Mouse (Mus musculus) adrenal gland, adult 2 months (tissue): Measurements from ENCODE around the gene Ttc23l. TPM values are rescaled to one million over a fixed set of nuclear protein-coding genes. Genes with fewer than 3 reads are reported as not detected.
"Not testable (repeated sequence)": the region's sequence is repeated elsewhere in the genome, so short reads cannot be mapped to it uniquely, and the experiment has no call there.

Experiments used
- DNase-seq: peaks from one replicate; pipeline ENCODE4 v3.0.0; 2021
- polyA plus RNA-seq: library from polyadenylated mRNA; depleted of rRNA; stranded (reverse); fragments of >200 nt; gene quantifications from 2 replicates; pipeline ENCODE4 v1.2.3, GENCODE M21; 2012
- total RNA-seq, 2 experiments: library from RNA; stranded (reverse); gene quantifications; 2 replicates each; pipeline ENCODE4 v1.2.3; 2021

Gene Ttc23l
- total and polyA plus RNA-seq, 3 experiments, result not detected

DNA sequence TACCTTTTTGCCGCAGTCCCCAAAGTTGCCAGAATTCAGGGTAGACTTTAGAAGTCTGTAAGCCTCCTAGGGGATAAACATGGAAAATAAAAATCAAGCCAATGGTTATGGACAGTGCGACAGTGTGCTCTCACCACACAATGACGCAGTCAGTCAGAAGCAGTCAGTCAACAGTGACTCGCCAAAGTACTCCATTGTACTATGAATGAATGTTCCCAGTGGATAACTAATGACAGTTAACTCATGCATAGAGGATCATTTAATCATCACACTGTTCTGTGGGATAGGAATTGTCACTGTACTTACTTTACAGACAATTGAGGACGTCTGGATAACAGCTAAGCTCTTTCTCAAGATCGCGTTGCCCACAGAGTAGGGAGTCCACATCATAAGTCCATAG, 43.3 kb downstream of the Ttc23l start:
- DNase-seq, result no peak

DNA sequence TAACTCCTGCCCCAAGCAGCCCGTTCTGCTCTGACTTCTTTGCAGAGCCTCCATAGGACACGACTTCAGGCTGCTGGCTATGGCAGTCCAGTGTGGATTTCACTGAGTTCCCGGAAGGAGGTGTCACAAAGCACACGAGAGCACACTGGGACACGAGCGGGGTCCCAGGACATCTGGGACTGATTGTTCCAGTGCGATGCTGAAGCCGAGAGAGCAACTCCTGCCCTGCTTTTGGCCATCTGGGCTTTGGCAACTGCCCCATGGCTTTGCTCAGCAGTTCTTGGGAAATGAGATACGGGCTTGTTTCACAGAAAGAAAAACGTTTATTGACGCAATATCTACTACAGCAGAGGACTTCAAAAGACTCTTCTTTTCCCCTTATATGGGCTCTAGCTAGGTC, 52.4 kb downstream of the Ttc23l start:
- DNase-seq, result peak; percentile 34

DNA sequence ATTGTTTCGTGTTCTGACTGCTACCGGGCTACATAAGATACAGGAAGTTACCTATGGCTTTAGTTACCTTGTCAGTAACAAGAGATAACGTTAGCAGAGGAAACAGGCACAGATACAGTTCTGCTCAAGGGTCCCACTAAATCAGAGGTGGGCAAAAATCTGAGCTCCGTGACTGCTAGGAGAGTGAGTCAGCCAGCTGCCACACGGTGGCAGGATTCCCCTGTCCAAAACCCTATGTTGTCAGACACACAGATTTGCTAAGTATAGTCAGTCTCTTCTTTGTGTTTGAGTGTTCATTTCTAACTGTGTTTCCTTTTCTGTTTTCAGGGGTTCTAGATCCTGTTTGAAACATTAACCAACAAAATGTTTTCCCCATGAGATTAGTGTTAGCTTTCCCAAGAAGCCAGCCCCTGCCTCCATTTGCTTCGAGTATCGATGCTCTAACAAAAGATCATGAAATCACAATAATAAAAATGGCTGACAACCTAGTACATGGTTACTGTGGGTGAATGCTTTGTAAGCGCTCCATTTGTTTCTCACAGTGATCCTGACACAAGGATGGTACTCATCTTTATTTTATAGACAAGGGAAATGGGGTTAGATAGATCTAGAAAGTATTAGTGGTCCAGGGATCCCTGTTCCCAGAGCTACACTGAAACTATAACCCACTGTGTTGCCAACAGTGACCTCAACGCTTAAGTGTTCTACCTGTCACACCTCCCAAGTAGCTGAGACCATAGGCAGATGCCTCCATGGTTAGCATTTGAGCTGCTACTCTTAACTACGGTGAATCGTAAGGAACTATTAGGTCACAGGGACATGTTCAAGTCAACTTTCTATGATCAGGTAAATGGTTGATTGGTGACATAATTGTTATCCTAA, 57.4 kb downstream of the Ttc23l start:
- DNase-seq, result peak; percentile 44

DNA sequence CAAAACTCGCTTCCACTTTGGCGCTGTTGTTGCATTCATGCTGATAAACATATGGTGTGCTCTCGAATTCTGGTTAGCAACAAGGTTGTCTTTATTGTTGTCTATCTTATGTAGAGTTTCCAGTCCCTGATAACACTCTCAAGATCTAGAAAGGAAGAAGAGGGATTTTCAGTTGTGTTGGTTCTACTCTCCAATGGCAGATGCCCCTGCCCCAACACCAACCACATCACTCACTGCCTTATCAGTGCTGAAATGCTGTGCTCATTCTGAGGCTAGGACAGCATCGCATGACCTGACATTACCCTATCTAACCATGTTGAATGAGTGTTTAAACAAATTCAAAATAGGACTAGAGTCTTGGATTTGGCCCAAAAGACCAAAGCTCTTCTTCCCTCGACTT, 58.4 kb downstream of the Ttc23l start:
- DNase-seq, result no peak

DNA sequence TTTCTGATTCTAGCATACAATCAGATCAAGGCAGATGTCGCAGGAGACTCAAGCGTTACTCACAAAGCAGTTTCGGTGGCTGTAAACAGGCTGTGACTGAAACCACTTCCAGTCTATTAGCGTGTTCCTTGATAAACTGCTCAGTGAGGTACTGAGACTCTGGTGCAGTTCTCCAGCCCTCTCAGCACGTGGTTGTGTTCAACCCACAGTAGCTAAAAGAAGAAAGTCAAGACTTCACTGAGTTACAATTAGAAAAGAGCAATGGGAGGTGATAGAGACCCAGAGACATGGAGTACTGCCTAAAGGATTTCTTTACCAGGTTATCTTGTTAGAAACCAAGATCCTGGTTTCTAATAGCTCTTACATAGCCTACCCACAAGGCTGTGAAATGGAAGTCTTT, 58.9 kb downstream of the Ttc23l start:
- no peak for DNase-seq

DNA sequence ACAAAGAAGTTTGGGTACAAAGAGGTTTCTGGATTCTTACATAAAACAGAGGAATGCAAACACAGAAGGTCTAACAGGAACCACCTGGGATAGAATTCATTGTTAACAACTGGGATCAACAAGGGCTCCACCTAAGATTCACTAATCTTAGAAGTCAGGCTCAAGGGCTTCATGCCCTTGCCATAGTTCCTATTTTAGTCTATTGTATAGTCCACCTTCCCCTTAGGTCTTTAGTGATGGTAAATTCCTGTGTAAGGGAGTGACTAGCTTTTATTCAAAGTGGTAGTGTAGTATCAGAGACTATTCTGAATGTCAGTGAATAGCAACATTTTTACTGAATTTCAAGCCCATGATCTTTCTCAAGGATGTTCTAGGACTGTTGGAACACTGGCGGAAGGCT, 61.8 kb downstream of the Ttc23l start:
- DNase-seq, result not testable (repeated sequence)

DNA sequence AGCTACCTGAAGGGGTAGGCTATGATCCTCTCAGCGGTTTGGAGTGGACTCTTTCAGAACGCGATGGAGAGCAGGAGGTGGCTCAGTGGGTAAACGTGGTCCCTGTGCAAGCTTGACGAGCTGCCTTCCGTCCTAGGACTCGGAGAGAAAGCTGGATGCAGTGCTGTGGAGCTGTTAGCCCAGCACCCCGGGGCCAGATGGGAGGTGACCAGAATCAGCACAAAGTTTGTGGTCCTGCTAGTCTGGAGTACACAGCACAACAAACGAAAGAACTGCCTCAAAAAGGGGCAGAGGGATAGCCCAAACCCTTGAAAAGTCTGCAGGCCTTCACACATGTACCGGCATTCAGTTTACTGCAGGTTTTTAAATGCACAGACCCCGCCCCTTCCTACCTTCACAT, 62.5 kb downstream of the Ttc23l start:
- no peak for DNase-seq

DNA sequence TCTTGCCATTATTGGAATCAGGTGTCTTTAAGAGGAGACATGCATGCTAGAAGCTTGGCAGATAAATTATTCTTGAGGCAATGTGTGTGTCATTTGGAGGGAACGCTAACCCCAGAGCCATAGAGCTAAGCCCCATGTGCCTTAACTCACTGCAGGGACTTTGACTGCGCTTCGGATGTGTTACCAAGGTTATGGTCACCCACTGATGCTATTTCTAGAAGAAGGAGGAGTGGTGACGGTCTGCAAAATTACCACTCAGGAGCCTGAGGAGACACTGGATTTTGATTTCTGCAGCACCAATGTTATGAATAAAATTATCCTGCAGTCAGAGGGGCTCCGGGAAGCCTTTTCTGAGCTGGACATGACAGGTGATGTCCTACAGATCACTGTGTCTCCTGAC, 68.4 kb downstream of the Ttc23l start:
- DNase-seq, result no peak

DNA sequence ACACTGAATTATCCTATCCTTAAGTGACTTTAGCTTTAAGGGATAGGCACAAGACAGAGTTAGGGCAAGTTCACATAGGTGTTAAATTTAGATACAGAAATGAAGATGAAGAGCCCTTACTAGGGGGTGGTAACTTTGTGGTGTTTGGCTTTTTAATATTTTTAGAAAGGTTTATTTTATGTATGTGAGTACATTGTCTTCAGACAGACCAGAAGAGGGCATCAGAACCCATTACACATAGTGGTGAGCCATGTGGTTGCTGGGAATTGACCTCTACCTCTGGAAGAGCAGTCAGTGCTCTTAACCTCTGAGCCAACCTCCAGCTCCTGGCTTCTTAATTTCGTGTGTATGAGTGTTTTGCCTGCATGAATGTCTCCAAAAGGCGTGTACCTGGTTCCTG, 71.2 kb downstream of the Ttc23l start:
- DNase-seq, result no peak

DNA sequence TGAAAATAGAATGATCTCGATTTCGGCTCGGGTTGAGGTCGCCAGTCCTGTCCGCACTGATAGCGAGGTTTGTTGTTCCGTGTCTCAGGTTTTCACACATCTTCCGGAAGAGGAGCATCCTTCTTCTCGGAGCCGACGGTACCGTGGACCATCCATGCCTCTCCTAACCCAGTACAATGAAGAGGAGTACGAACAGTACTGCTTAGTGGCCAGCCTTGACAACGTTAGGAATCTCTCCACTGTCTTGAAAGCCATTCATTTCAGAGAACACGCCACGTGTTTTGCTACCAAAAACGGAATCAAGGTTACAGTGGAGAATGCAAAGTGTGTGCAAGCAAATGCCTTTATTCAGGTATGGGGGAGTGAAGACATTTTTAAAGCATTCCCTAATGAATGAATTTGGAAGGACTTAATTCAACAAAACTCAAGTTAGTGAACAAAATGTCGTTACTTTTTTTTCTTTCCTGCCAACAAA, 72.1 kb downstream of the Ttc23l start:
- no peak for DNase-seq

DNA sequence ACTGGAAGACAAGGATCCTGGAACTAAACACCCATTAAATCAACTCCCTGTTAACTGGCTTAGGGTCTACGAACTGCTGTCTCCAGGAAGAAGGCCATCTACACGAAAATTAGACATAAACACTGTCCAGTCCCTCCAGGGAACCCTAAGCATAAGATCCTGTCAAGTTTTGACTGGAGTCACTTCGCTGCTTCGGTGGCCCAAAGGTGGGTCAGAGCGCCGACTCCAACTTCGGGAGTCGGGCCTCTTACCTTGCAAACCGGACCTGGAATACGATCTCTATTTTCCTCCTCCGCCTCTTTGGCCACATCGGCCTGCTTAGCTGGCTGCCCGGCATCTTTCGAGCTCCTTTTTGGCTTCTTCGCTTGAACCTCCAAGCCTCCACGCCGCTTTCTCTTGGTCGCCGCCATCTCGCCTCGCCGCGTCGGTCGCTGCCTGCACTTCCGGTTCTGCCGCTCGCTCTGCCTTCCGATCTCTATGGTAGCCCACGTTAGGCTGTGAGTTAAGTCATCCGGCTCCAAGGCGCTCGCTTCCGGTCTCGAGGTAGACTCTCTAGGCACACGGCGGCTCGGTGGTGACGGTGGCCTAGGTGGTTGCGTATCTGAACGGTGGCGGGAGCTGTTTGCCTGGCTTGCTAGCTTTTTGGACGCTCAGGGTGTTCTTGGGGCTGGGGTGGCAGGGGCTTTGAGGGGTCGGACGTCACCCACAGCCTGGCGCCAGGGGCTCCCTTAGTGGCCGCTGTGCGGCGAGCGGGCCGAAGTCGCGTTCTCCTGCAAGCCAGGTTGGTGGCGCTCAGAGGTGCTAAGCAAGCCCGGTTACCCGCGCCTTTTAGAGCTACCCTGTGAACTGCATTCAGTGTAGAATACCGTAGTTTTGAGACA, 72.7 kb downstream of the Ttc23l start, which contains the start of the genes Brix1 and Rad1:
Gene Brix1, minus strand, starts transcription at position 464 of the 881 bp plus-strand sequence.
Gene Rad1, plus strand, starts transcription at position 535 of the 881 bp plus-strand sequence.
- peak; percentile 95 for DNase-seq

DNA sequence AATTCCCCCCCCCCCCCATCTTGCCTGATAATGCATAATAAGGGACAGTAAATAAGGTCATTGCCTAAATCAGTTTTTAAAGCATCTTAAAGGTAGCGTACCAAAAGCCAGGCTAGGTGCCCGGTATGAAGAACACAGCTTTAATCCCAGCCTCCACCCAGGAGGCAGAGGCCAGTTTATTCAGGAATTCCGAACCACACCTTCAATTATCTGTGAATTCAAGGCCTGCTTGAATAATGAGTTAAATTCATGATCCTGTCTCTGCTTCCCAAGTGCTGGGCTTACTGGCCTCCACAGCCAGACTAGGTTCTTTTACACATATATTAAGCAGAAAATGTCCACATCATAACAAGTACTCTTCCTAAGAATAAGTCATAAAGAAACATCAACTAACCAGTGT, 87.5 kb downstream of the Ttc23l start:
- no peak for DNase-seq

DNA sequence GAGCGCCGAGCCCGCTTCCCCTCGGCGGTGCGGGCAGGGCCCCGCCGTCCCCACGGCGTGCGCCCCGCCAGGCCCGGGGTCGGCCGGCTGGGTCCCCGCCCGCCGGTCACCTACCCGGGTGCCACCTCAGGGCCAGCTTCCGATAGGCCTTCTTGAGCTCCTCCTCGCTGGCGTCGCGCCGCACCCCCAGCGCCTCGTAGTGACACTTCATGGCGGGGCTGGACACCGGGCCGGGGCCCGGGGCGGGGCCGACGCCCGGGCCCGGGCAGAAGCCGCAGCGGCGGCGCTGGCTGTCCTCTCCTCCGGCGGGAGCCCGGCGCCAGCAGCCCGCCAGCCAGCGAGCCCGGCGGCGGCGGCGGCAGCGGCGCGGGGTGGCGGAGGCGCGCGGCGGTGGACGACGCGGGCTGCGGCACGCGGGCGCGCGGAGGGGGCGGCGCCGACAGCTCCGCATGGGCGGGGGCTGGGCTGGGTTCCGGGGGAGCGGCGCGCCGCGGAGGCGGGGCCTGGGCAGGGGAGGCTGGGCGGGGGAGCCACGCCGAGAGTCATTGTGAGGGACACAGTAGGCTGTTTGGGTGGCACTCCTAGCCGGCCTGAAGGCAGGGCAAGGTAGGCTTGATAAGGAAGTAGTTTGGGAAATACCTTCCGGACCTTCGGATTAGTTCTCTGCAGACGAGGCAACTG, 88.2 kb downstream of the Ttc23l start, which contains the start of gene Dnajc21:
Gene Dnajc21, minus strand, starts transcription at position 366 of the 681 bp plus-strand sequence.
- peak; percentile 94 for DNase-seq

DNA sequence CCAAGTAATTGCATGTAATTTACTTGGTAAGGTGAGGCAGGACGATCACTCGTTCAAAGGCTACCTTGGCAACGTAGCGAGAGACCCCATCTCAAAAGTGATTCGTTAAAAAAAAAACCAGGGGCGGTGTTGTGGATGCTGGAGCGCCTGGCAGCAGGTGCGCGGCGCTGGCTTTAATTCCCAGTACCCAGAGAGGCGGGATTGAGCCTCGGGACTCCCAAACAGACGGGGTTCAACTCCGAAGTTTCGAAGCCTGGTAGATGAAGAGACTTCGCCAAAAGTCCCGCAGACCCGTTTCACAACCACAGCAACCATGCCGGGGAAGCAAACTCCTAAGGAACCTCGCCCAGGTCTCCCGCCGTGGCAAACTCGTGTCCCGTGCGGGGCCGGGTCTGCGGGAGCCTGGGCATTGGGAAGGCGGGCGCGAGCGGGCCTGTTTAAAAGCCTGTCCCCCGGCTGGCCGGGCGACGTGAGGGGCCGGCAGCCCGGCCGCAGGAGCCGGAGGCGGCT, 88.8 kb downstream of the Ttc23l start:
- DNase-seq, result no peak

DNA sequence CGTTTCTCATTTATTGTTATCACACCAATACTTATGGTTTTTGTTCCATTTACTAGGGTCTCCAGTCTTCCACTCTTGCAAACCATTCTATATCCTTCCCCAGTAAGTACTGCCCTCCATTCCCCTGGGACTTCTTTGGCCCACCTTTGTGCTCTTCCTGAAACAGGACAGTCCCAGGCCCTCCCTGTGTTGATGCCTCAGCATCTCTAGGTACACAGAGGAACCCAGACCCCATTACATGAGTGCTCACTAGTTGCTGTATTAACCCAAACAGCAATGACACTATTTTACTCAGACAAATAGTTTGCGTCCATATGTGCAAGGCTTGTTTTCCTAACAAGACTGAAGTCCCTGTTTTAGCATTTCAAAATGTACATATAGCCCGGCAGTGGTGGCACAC, 89.7 kb downstream of the Ttc23l start:
- DNase-seq, result no peak

DNA sequence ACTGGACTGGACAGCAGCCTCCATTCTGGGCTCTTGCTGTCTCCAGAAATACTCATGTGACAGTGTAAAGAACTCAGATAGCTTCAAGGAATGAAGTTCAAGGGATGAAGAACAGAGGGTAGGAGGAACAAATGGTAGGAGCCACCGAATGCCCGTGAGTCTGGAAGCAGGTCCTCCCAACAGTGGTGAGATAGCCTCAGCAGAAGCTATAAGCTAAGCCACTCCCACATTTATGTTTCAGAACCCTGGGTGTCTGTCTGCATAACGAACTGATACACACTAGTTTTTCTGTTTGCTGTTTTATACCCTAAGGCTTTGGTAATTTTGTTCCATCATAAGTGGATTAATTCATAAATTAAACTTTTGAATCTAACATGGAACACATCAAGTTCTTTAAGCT, 93.8 kb downstream of the Ttc23l start:
- no peak for DNase-seq

DNA sequence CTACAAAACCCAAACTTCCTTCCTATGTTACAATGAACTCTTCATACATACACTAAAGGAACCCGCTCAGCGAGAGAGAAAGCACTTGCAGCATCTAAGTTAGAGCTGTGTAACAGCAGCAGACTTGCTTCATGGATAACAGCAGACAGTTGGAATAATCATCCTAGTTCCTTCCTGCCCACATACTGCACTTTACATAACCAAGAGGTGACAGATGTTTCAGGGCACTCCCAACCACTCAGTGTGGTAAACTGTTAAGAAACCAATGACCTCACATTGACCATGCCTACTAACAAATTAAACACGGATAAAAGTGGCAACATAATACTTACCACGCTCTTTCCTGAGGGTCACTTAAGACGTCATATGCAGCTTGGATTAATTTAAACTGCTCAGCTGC, 94.9 kb downstream of the Ttc23l start:
- DNase-seq, result no peak

DNA sequence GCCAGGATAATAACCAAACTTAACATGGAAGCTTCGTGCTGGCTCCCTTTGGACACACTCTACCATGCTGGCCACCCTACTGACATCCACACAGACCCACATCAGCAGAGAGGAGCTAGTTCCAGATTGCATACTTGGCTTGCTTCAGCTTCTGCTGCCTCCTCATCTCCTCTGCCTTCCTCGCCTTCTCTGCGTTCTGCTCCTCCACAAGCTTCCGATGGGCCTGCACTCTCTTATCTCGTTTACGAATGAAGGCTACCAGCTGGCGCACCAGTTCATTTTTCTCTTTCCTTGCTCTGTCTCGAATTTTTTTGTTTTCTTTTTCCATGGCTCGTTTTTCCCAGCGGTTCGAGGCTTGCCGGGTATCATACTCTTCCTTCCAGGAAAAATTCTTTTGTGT, 97.5 kb downstream of the Ttc23l start:
- DNase-seq, result no peak
